Mouse (Mus musculus): ENCODE measurements around the gene Rnase13. TPM values are rescaled to one million over a fixed set of nuclear protein-coding genes. Genes with fewer than 3 reads are reported as not detected.
"Not testable (repeated sequence)": the region's sequence is repeated elsewhere in the genome, so short reads cannot be mapped to it uniquely, and the experiment has no call there.

The Rnase13 gene
- not detected for total RNA-seq (2021)
- long read RNA-seq, experiment 1, result 0 reads
- long read RNA-seq, experiment 2, result 0 reads

GRCm38 (mm10) chr14:51922571-51922865 is at the start of gene Rnase13:
Gene Rnase13, minus strand, starts transcription at chr14:51922773.
- peak; percentile 59 for DNase-seq (ENCODE audit: low spot score)

- no peak for DNase-seq (ENCODE audit: low spot score)
Measured at GRCm38 (mm10) chr14:51967400-51967799, 44.8 kb upstream of the Rnase13 start.

- DNase-seq (ENCODE audit: low spot score), result no peak
Measured at GRCm38 (mm10) chr14:51960316-51960715, 37.7 kb upstream of the Rnase13 start.

DNA sequence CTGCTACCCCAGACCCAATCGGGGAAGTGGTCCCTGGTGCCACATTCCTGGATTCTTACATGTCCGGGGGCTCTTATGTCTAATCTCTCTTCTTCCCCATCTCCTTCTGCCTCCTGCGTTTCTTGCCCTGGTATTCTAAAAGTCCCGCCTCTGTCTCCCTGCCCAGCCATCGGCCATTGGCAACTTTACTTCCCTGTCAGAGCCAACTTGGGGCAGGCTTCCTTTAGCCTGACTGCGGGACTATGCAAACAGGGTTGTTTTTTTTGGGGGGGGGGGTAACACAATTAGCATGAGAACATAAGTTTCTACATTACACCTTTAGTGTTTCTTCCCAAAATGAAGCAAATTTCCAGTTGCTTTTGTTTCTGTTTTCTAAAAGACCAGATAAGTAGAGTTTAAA is 20.8 kb upstream of the Rnase13 start:
- DNase-seq (ENCODE audit: low spot score), result no peak

DNA sequence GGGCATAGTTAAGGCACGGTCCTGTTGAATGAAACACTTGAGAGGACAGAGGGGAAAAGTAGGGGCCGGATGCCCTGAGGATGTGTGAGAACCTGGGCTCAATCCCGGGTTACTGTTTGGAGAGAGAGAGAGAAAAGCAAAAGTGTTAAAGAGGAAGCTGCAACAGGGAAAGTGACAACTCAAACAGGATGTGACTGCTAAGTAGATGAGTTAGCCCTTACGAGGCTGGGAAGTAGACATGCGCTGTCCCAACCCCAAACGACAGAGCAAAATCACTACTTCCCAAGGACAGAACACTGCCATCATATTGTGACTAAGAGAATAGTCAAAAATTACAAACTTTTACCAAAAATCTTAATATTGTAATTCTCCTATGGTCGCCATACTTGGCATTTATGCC is 19.7 kb upstream of the Rnase13 start:
- DNase-seq (ENCODE audit: low spot score), result no peak

- DNase-seq (ENCODE audit: low spot score), result no peak
Measured at GRCm38 (mm10) chr14:51941577-51941976, 19.0 kb upstream of the Rnase13 start.

- DNase-seq (ENCODE audit: low spot score), result peak; percentile 73
Measured at GRCm38 (mm10) chr14:51940944-51941560, 18.5 kb upstream of the Rnase13 start.

- no peak for DNase-seq (ENCODE audit: low spot score)
Measured at GRCm38 (mm10) chr14:51939005-51939404, 16.4 kb upstream of the Rnase13 start.

DNA sequence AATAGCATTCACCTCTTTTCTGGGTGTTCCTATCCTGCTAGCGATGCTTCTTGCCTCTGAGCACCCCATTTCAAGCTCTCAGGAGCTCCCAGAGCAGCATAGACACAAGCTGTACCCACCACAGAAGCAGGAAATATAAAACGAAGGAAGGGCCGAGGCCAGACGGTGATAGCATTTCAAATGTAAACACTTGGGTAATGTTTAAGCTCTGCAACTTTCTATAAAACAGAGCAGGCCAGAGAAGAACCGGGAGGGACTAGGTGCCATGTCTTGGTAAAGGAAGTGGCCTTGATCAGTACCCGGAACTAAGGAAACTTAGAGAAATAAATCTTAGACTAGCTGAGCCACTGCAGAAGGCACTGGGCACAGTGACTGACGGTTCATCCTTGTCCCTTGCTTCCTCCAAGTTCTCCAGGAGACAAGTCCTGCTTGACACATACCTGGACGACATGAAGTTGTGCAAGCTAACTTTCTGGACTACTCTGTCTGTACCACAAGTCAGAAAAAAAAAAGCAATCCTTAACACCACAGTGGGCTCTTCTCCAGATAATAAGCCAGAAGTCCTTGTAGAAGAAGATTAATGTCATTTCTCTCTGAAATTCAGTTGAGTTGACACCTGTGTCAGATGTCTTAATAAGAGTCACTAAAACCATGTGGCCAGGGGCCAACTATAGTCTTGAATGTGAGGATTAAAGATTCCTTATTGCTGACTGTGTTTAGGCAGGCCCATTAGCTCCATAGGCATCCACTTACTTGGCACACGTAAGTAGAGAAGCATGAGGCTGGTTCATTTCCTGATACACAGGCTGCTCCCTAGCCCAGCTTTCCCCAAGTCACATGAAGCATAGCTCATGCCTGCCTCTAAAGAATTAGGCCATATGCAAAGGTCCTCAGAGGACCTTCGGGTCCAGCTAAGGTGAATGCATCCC is 9.8 kb upstream of the Rnase13 start:
- no peak for DNase-seq (ENCODE audit: low spot score)

DNA sequence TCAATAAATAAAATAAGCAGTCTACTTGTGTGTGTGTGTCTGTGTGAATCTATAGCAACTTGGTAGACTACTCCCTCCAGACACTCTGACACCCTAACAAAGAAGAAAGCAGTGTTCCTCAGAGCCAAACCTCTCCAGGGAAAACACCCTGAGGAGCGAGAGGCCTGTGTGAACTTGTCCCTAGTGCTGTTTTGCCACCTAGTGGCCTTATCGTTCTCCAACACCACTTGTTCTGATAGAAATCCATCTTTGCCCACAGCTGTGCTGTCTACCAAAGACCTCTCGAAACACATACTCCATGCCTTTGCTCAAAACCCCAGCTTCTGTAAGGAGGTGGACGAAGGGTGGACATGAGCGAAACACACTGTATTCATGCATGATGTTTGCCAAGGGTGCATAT is 8.3 kb upstream of the Rnase13 start:
- peak; percentile 83 for DNase-seq (ENCODE audit: low spot score)

DNA sequence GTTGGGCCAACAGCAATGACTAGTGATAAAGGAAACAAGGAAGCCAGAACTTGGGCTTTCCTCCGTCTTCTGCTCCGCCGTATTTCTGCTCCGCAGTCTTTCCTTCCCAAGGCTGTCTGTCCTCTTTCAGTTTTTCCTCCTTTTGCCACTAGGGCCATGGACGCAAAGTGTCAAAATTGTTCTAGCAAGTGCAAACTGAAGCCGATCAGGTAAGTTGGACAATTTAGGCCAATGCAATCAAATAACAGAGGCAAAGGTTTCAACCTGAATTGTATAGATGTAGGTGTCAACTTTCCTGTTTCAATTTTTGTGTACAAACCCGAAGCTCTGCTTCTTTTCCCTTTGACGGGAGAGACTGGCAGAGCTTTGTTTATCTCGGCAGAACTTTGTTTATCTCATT is 7.4 kb upstream of the Rnase13 start:
- no peak for DNase-seq (ENCODE audit: low spot score)

- DNase-seq (ENCODE audit: low spot score), result peak; percentile 83
Measured at GRCm38 (mm10) chr14:51929309-51929943, 6.9 kb upstream of the Rnase13 start.

DNA sequence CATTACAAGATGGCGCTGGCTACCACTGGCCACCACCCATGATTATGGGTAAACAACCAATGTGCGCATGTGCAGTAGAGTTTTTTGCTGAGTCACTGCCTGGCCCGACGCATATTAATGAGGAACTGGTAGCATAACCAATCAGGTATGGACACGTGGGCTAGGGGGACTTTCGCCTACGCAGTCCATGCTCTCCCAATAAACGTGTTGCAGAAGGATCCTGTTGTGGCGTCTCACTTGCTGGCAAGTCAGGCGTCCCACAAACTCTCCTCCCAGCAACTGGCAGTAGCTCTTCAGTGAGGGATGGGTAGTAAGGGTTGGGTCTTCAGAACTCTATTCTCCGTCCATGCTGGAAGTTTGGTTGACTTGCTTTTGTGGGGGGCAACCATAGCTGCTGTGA is 4.4 kb upstream of the Rnase13 start:
- DNase-seq (ENCODE audit: low spot score), result not testable (repeated sequence)

DNA sequence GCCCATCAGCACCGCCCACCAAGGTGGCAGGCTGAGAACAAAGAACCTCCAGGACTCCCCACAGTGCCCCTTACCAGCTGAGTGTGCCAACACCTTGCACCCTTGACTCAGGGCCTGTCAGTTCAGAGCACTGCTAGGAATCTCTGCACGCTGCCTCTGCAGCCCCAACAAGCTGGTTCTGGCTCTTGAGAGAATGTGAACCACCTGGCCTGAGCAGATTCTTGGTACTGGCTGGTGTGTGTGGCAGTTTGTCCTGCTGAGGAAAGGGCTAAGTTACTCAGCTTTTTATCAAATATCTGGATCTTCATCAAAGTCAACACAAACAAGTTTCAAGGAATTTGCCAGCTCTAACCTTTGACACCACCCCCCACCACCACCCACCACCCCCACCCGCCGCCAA is 919 bp upstream of the Rnase13 start:
- DNase-seq (ENCODE audit: low spot score), result no peak

DNA sequence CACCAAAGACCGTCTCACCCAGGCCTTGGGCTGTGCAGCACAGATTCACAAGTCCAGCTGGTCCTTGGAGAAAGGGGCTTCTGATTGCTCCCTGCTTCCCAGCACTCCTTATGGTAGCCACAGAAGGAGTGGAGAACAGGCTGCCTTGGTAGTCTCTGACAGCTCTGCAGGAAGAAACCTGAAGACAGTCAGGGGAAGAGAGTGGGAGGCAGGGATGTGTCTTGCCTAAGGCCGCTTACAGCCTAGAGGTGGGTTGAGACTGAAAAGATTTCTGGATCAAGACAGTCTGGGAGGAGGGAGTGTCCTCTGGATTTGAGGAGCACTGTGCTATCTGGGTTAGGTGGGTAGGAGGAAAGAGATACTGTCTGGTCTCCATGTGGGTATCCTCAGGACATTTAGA is 337 bp upstream of the Rnase13 start:
- no peak for DNase-seq (ENCODE audit: low spot score)

DNA sequence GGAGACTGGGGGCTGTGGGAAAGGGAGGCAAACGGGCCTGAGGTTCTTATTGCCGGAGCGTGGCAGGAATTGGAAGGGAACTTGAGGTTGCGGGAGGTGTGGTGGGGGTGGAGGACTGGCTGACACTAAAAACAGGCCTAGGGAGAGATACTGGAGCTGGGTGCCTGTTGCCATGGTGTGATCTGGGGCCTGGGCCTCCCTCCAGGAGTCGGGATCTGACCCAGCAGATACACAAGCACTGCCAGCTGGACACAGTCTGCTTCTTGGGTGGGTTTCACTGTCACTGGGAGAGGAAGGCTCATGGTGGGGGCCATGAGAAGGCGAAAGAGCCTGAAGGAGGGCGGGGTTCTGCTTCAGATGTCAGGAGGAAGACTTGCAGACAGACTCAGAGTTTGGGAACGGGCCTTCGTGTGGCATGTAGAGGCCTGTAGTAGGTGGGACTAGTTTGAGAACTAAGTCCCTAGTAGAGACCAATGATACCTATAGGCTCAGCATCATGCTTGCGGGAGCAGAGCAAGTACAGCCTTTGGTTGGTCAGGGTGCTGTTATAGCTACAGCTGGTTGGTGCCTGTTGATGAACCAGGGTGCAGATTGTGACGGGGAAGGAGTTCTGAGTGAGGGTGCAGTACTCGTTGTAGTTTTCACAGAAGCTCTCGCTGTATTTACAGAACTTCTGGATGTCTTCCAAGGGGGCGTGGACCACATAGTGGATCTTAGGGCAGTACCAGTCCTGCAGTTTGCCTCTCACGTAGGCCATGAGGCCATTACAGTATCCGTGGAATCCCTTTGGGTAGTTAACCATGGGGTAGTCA is 608 bp downstream of the Rnase13 start:
- DNase-seq (ENCODE audit: low spot score), result peak; percentile 85

DNA sequence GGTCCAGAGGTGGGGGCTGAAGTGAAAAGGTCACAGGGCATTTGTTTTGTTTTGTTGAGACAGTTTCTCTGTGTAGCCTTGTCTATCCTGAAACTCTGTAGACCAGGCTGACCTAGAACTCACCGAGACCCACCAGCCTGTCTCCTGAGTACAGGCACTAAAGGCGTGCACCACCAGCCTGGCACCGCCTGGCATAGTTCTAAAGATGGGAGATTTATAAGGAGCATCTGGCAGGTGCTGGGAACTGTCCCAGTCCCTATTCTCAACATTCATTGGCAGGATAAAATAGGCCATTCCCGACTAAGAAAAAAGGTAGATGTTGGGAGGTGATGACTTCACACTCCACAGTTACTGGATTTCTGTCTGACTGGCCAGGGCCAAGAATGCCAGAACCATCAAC is 3.6 kb downstream of the Rnase13 start:
- DNase-seq (ENCODE audit: low spot score), result peak; percentile 69

DNA sequence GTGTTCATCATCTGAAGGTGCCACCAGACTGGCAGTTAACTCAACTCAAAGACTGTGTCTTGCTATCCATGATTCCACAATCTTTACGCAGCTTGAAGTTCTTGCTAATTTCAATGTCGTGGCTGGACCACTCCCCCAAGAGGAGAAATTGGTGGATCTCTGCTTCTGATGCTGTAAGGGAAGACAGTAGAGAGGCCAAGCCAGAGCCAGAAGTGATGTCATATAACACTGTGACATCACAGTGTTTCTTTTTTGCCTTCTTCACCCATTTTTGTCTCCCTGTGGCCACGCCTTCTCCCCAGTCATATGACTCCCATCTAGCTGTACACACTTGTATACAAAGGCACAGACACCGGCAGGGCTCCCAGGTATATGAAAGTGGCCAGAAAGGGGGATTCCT is 4.4 kb downstream of the Rnase13 start, which contains the start of gene Tppp2:
Gene Tppp2, plus strand, starts transcription at position 301 of the 400 bp plus-strand sequence.
- DNase-seq (ENCODE audit: low spot score), result no peak

- DNase-seq (ENCODE audit: low spot score), result no peak
Measured at GRCm38 (mm10) chr14:51916539-51916938, 6.0 kb downstream of the Rnase13 start.

GRCm38 (mm10) chr14:51915030-51915429 is 7.5 kb downstream of the Rnase13 start:
- peak; percentile 71 for DNase-seq (ENCODE audit: low spot score)

DNA sequence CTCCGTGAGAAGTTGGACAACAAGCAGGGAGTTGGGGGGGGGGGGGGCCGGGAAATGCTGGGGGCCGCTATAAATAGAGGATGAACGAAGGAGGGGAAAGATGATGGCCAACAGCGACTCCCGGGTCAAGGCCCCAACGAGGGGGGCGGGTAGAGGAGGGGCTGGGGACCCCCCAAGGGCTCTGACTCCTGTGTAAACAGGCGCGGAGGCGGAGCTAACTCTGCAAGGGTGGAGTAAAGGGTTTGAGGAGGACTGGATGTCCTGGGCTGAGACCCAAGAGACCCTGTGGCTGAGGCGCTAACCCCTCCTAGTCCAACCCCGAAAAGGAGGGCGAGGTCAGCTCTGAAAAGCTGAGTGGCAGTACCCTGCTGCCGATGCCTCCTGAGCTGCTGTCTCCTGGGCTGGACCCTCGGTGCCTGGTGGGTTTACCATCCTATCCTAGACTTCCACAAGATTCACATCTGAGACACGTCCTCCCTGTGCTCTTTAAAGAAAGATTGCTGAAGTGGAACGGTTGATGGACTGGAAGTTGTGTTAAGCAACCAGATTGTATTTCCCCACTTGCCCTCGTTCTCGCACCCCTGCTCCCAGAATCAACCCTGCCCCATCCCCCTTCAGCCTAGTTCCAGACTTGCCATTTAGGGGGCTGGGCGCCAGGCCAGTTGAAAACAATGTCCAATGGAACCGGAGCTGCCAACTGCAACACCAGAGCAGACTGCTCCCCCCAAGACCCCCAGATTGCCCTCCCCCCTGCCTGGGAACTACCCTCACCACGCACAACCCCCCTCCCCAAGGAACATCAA is 8.4 kb downstream of the Rnase13 start, which contains the start of gene Ndrg2:
Gene Ndrg2, minus strand, starts transcription at position 199 of the 803 bp plus-strand sequence.
- peak; percentile 94 for DNase-seq (ENCODE audit: low spot score)

Measured in gastrocnemius, adult 18-20 months (tissue).